Mouse (Mus musculus) neural tube, embryonic 11.5 days (tissue): ENCODE results near the gene Larp1. TPM values are rescaled to one million over a fixed set of nuclear protein-coding genes. Genes with fewer than 3 reads are reported as not detected.

Source experiments
- ATAC-seq: fragments of 200-750 bp; cut with Nextera tagmentation; 2 replicates; pipeline ENCODE4 v1.8.0; 2017; ENCODE audit warnings: moderate number of reproducible peaks, mild to moderate bottlenecking, moderate TSS enrichment, moderate library complexity; ENCODE audit not compliant: insufficient read depth, low FRiP score, low TSS enrichment
- DNase-seq: peaks from one replicate; pipeline ENCODE4 v3.0.0-alpha.2; 2015; ENCODE audit warnings: low spot score
- H3K27ac ChIP-seq: fragments of 300-500 bp; sonication (generic); 2 replicates; pipeline ENCODE4 v1.5.1; 2014; ENCODE audit warnings: low read depth, mild to moderate bottlenecking, low read length
- H3K27me3 ChIP-seq: fragments of 300-500 bp; sonication (generic); 2 replicates; pipeline ENCODE4 v1.6.1; 2014; ENCODE audit warnings: mild to moderate bottlenecking, low read length, mixed read lengths; ENCODE audit not compliant: control insufficient read depth, insufficient read depth
- H3K36me3 ChIP-seq: fragments of 300-500 bp; sonication (generic); 2 replicates; pipeline ENCODE4 v1.6.1; 2014; ENCODE audit warnings: mild to moderate bottlenecking, low read length, moderate library complexity, mixed read lengths; ENCODE audit not compliant: control insufficient read depth, insufficient read depth
- H3K4me1 ChIP-seq: fragments of 300-500 bp; sonication (generic); 2 replicates; pipeline ENCODE4 v1.6.1; 2014; ENCODE audit warnings: low read length, mixed read lengths; ENCODE audit not compliant: control insufficient read depth, insufficient read depth
- H3K4me2 ChIP-seq: fragments of 300-500 bp; sonication (generic); 2 replicates; pipeline ENCODE4 v1.6.1; 2014; ENCODE audit warnings: low read depth, mild to moderate bottlenecking, moderate library complexity
- H3K4me3 ChIP-seq: fragments of 300-500 bp; sonication (generic); 2 replicates; pipeline ENCODE4 v1.5.1; 2014; ENCODE audit warnings: low read depth, low read length
- H3K9ac ChIP-seq: fragments of 300-500 bp; sonication (generic); 2 replicates; pipeline ENCODE4 v1.6.1; 2014; ENCODE audit warnings: mild to moderate bottlenecking, low read length
- H3K9me3 ChIP-seq: fragments of 300-500 bp; sonication (generic); 2 replicates; pipeline ENCODE4 v1.6.1; 2016; ENCODE audit warnings: low read length; ENCODE audit not compliant: control insufficient read depth
- WGBS: fragments of 180-500 bp; shearing (Covaris S2); extraction: QIAGEN DNeasy Blood & Tissue Kit; methylation state at CpG from one replicate; pipeline ENCODE4 v1.1.7; 2014; 5-methylcytosine and 5-hydroxymethylcytosine counted together
- polyA plus RNA-seq: library from polyadenylated mRNA; unstranded; fragments of >200 nt; fragmentation: Nextera tagmentation; extraction: Ambion mirVana; gene quantifications from 2 replicates; pipeline ENCODE4 v1.2.1, GENCODE M21; 2014

The Larp1 gene
- polyA plus RNA-seq, 1 experiment from 2014 or later, result 22.7 TPM

- Histone ChIP-seq H3K9me3 (no peaks in the 10 kb centered on the region), H3K4me2 (no peak overlapping the region), H3K27ac (no peak overlapping the region), H3K36me3 (no peaks in the 10 kb centered on the region), H3K27me3 (no peaks in the 10 kb centered on the region), H3K9ac (no peak overlapping the region), H3K4me1 (no peaks in the 10 kb centered on the region), H3K4me3 (no peak overlapping the region)
- ATAC-seq, result no peak
- WGBS, result 74% methylated on average over 1 of the region's 1 CpGs
- no peak for DNase-seq
These were observed 8.6 kb downstream of the Larp1 start for GRCm38 (mm10) chr11:58017422-58017821.

- ATAC-seq, result no peak
- Histone ChIP-seq H3K4me3 (no peak overlapping the region), H3K9ac (no peak overlapping the region), H3K9me3 (no peaks in the 10 kb centered on the region), H3K4me1 (no peaks in the 10 kb centered on the region), H3K27me3 (no peaks in the 10 kb centered on the region), H3K27ac (no peak overlapping the region), H3K4me2 (no peak overlapping the region), H3K36me3 (no peaks in the 10 kb centered on the region)
- no peak for DNase-seq
- 76% methylated on average over 2 of the region's 2 CpGs for WGBS
These were observed 9.4 kb downstream of the Larp1 start for GRCm38 (mm10) chr11:58018287-58018686.

GRCm38 (mm10) chr11:58018701-58019100 is 9.8 kb downstream of the Larp1 start:
- no peaks in the 10 kb centered on the region for H3K27me3 ChIP-seq
- DNase-seq (no peak), ATAC-seq (no peak)
- no peak overlapping the region for H3K4me2 ChIP-seq
- 91% methylated on average over 4 of the region's 4 CpGs for WGBS
- no peaks in the 10 kb centered on the region for H3K36me3 ChIP-seq
- no peaks in the 10 kb centered on the region for H3K9me3 ChIP-seq
- H3K9ac ChIP-seq, result no peak overlapping the region
- no peak overlapping the region for H3K27ac ChIP-seq
- H3K4me3 ChIP-seq, result no peak overlapping the region
- H3K4me1 ChIP-seq, result no peaks in the 10 kb centered on the region

GRCm38 (mm10) chr11:58021095-58021494 is 12.2 kb downstream of the Larp1 start:
- peaks cover 2% of the 10 kb centered on the region; the same call in 1 of the 2 replicates for H3K36me3 ChIP-seq
- ATAC-seq, result no peak
- no peak overlapping the region for H3K27ac ChIP-seq
- no peak for DNase-seq
- no peaks in the 10 kb centered on the region for H3K27me3 ChIP-seq
- no peaks in the 10 kb centered on the region for H3K4me1 ChIP-seq
- no peaks in the 10 kb centered on the region for H3K9me3 ChIP-seq
- no peak overlapping the region for H3K4me2 ChIP-seq
- no peak overlapping the region for H3K4me3 ChIP-seq
- no peak overlapping the region for H3K9ac ChIP-seq
- 61% methylated on average over 1 of the region's 1 CpGs for WGBS

DNA sequence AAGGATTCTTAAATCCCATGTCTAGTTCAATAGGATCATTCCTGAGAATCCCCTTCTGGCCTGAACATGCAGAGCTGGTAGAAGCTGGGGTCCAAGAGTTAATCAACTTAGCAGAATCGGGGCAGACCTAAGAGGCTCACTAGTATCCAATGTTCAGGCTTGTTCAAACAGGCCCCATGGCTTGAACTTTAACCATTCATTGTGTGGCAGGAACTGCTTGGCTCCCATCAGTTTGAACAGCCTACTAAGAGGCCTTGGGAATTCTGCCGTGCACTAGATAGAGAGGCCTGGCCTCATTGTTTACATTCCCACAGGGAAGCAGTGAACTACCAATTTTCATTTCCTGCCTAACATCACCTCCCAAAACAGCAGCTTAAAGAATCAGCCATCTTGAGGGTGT is 12.8 kb downstream of the Larp1 start:
- Histone ChIP-seq H3K9me3 (no peaks in the 10 kb centered on the region), H3K4me3 (no peak overlapping the region), H3K4me2 (no peak overlapping the region), H3K4me1 (no peaks in the 10 kb centered on the region), H3K9ac (no peak overlapping the region), H3K36me3 (peaks cover 2% of the 10 kb centered on the region; the same call in 1 of the 2 replicates), H3K27ac (no peak overlapping the region), H3K27me3 (no peaks in the 10 kb centered on the region)
- no peak for ATAC-seq
- no peak for DNase-seq
- WGBS, result 58% methylated on average over 2 of the region's 2 CpGs

DNA sequence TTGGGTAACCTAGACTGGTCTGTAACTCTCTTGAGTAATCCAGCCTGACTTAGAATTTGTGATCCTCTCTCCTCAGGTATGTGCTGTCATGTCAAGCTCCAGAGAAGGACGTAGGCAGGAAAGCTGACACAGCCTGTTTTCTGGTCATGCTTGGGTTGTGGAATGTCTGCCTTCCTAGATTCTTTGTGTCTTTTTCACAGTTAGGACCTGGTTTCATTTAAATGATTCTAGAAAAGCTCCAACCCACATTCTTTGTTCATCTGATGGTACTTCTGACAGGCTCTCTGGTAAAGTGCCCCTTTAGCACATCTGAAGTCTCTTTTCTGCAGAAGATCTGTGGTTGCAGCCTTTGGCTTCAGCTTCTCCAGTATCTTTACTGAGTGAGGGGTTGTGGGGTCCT is 15.4 kb downstream of the Larp1 start:
- Histone ChIP-seq H3K27me3 (no peaks in the 10 kb centered on the region), H3K4me1 (no peaks in the 10 kb centered on the region), H3K27ac (no peak overlapping the region), H3K4me3 (no peak overlapping the region), H3K4me2 (no peak overlapping the region), H3K9ac (no peak overlapping the region), H3K9me3 (no peaks in the 10 kb centered on the region), H3K36me3 (peaks cover 2% of the 10 kb centered on the region; the same call in 1 of the 2 replicates)
- DNase-seq (no peak), ATAC-seq (no peak)
- WGBS, result 72% methylated on average over 1 of the region's 1 CpGs

DNA sequence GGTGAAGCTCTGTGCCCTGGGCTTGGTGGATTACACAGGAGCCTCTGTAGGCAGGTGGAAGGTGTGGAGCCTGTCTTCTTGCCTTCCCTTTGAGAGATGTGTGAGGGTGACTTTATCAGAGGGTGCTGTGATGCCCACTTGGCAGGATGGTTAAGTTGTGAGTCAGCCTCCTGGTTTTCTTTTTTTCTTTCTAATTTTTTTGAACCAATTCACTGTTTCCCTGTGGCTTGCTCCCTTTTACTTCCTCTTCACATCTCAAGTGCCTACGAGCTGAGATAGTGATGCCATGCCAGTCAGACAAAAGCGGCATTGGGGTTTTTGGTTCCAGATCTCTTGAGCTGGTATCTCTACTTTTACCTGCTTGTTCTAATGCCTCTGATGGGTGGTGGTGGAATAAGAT is 15.8 kb downstream of the Larp1 start:
- H3K9ac ChIP-seq, result no peak overlapping the region
- H3K27ac ChIP-seq, result no peak overlapping the region
- H3K4me1 ChIP-seq, result no peaks in the 10 kb centered on the region
- peaks cover 2% of the 10 kb centered on the region; the same call in 1 of the 2 replicates for H3K36me3 ChIP-seq
- no peak for DNase-seq
- H3K4me2 ChIP-seq, result no peak overlapping the region
- WGBS, result 98% methylated on average over 2 of the region's 2 CpGs
- no peaks in the 10 kb centered on the region for H3K9me3 ChIP-seq
- no peak overlapping the region for H3K4me3 ChIP-seq
- no peaks in the 10 kb centered on the region for H3K27me3 ChIP-seq
- ATAC-seq, result no peak

DNA sequence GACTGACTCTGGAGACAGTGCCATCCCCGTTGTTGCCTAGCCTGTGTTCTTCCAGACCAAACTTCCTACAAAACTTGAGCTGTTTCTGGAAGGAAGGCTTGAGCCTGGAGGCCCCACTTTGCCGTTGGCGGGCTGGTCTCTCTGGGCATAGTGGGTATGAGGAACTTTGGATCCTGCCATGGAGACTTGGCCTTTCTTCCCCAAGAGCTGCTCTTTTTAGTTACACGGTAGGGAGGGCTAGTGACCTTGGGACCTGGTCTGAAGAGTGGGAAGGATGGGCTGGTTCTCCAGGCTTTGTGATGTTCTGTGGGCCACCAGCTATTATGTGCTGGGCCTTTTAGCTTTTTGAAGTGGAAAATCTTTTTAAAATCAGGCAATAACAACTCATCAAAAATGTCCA is 17.0 kb downstream of the Larp1 start:
- Histone ChIP-seq H3K9ac (no peak overlapping the region), H3K36me3 (peaks cover 2% of the 10 kb centered on the region; the same call in 1 of the 2 replicates), H3K27me3 (no peaks in the 10 kb centered on the region), H3K27ac (no peak overlapping the region), H3K4me2 (no peak overlapping the region), H3K4me3 (no peak overlapping the region), H3K4me1 (no peaks in the 10 kb centered on the region), H3K9me3 (no peaks in the 10 kb centered on the region)
- no peak for DNase-seq
- no peak for ATAC-seq
- WGBS, result 88% methylated on average over 4 of the region's 4 CpGs

DNA sequence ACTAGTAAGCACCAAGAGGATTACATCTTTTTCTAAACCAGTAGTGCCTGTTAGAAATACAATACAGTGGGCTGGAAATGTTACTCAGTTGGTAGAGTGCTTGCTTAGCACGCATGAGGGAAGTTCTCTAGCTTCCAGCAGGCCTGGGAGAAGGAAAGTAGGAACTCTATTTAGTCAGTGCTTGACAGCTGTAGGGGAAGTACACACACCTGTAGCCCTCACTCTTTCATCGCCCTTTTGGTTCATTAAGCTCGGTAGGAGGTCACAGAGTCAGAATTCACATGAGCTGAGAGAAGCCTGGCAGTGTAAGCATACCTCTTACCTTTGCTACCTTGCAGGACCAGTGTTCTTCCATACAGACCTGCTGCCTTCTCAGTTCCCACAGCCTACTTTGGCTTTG is 17.5 kb downstream of the Larp1 start:
- DNase-seq (no peak), ATAC-seq (no peak)
- Histone ChIP-seq H3K4me2 (no peak overlapping the region), H3K9me3 (no peaks in the 10 kb centered on the region), H3K27me3 (no peaks in the 10 kb centered on the region), H3K4me3 (no peak overlapping the region), H3K4me1 (no peaks in the 10 kb centered on the region), H3K27ac (no peak overlapping the region), H3K9ac (no peak overlapping the region), H3K36me3 (peaks cover 2% of the 10 kb centered on the region; the same call in 1 of the 2 replicates)
- WGBS, result 70% methylated on average over 3 of the region's 3 CpGs
